Mouse (Mus musculus) midbrain, embryonic 16.5 days (tissue): ENCODE measurements around the gene Cep152. TPM values are rescaled to one million over a fixed set of nuclear protein-coding genes. Genes with fewer than 3 reads are reported as not detected.

Experiments used
- ATAC-seq: fragments of 200-750 bp; cut with Nextera tagmentation; 2 replicates; pipeline ENCODE4 v1.8.0; 2017; ENCODE audit warnings: moderate TSS enrichment
- H3K27ac ChIP-seq: fragments of 300-500 bp; sonication (generic); 2 replicates; pipeline ENCODE4 v1.5.1; 2014; ENCODE audit warnings: mild to moderate bottlenecking, low read length, mixed read lengths
- H3K27me3 ChIP-seq: fragments of 300-500 bp; sonication (generic); 2 replicates; pipeline ENCODE4 v1.6.1; 2014; ENCODE audit warnings: low read depth, low read length, mixed read lengths; ENCODE audit not compliant: control insufficient read depth, insufficient read depth
- H3K36me3 ChIP-seq: fragments of 300-500 bp; sonication (generic); 2 replicates; pipeline ENCODE4 v1.6.1; 2014; ENCODE audit warnings: mild to moderate bottlenecking, low read length, moderate library complexity, mixed read lengths; ENCODE audit not compliant: control insufficient read depth, insufficient read depth
- H3K4me1 ChIP-seq: fragments of 300-500 bp; sonication (generic); 2 replicates; pipeline ENCODE4 v1.6.1; 2014; ENCODE audit warnings: mild to moderate bottlenecking, low read length, mixed read lengths; ENCODE audit not compliant: control insufficient read depth, insufficient read depth
- H3K4me2 ChIP-seq: fragments of 300-500 bp; sonication (generic); 2 replicates; pipeline ENCODE4 v1.6.1; 2014; ENCODE audit warnings: mild to moderate bottlenecking, low read length, mixed read lengths
- H3K4me3 ChIP-seq: fragments of 300-500 bp; sonication (generic); 2 replicates; pipeline ENCODE4 v1.5.1; 2014; ENCODE audit warnings: low read depth, mild to moderate bottlenecking, low read length, moderate library complexity, mixed read lengths
- H3K9ac ChIP-seq: fragments of 300-500 bp; sonication (generic); 2 replicates; pipeline ENCODE4 v1.6.1; 2014; ENCODE audit warnings: low read depth, low read length, mixed read lengths
- H3K9me3 ChIP-seq: fragments of 300-500 bp; sonication (generic); replicated peaks from 2 replicates; pipeline ENCODE4 v1.6.1; 2014; ENCODE audit warnings: mild to moderate bottlenecking, low read length, mixed read lengths; ENCODE audit not compliant: control insufficient read depth, poor library complexity, severe bottlenecking
- WGBS: fragments of 180-500 bp; shearing (Covaris S2); extraction: QIAGEN DNeasy Blood & Tissue Kit; methylation state at CpG from one replicate; pipeline ENCODE4 v1.1.7; 2014; 5-methylcytosine and 5-hydroxymethylcytosine counted together
- polyA plus RNA-seq: library from polyadenylated mRNA; unstranded; fragments of >200 nt; fragmentation: Nextera tagmentation; extraction: Ambion mirVana; gene quantifications from 2 replicates; pipeline ENCODE4 v1.2.1, GENCODE M21; 2015

The Cep152 gene
- polyA plus RNA-seq, 1 experiment from 2014 or later = 2.7 TPM

- WGBS = 96% methylated on average over 12 of the region's 12 CpGs
- H3K36me3 ChIP-seq = peaks cover 19% of the 10 kb centered on the region
- H3K27me3 ChIP-seq = no peaks in the 10 kb centered on the region
- H3K4me2 ChIP-seq = no peak overlapping the region
- no peaks in the 10 kb centered on the region for H3K9me3 ChIP-seq
- H3K9ac ChIP-seq = no peak overlapping the region
- no peak overlapping the region for H3K4me3 ChIP-seq
- no peaks in the 10 kb centered on the region for H3K4me1 ChIP-seq
- no peak overlapping the region for H3K27ac ChIP-seq
- ATAC-seq = no peak
Observed at GRCm38 (mm10) chr2:125589287-125589686, 35.6 kb downstream of the Cep152 start.

GRCm38 (mm10) chr2:125581081-125581480 is 43.8 kb downstream of the Cep152 start:
- H3K36me3 ChIP-seq = peaks cover 2% of the 10 kb centered on the region; the same call in 1 of the 2 replicates
- no peaks in the 10 kb centered on the region for H3K4me1 ChIP-seq
- H3K4me2 ChIP-seq = no peak overlapping the region
- no peaks in the 10 kb centered on the region for H3K9me3 ChIP-seq
- H3K27ac ChIP-seq = no peak overlapping the region
- no peak for ATAC-seq
- H3K9ac ChIP-seq = no peak overlapping the region
- H3K27me3 ChIP-seq = no peaks in the 10 kb centered on the region
- 91% methylated on average over 5 of the region's 5 CpGs for WGBS
- no peak overlapping the region for H3K4me3 ChIP-seq

- Histone ChIP-seq H3K36me3 (peaks cover 5% of the 10 kb centered on the region), H3K9ac (no peak overlapping the region), H3K9me3 (no peaks in the 10 kb centered on the region), H3K27me3 (no peaks in the 10 kb centered on the region), H3K4me2 (no peak overlapping the region), H3K27ac (no peak overlapping the region), H3K4me1 (no peaks in the 10 kb centered on the region), H3K4me3 (no peak overlapping the region)
- no peak for ATAC-seq
- WGBS = 83% methylated on average over 4 of the region's 4 CpGs
Observed at GRCm38 (mm10) chr2:125577670-125578069, 47.2 kb downstream of the Cep152 start.

- Histone ChIP-seq H3K4me3 (no peak overlapping the region), H3K4me2 (no peak overlapping the region), H3K9me3 (no peaks in the 10 kb centered on the region), H3K27ac (no peak overlapping the region), H3K36me3 (peaks cover 5% of the 10 kb centered on the region), H3K4me1 (no peaks in the 10 kb centered on the region), H3K27me3 (no peaks in the 10 kb centered on the region), H3K9ac (no peak overlapping the region)
- ATAC-seq = no peak
- WGBS = 92% methylated on average over 8 of the region's 8 CpGs
Observed at GRCm38 (mm10) chr2:125576498-125576897, 48.4 kb downstream of the Cep152 start.

- 89% methylated on average over 3 of the region's 3 CpGs for WGBS
- no peak overlapping the region for H3K27ac ChIP-seq
- no peaks in the 10 kb centered on the region for H3K4me1 ChIP-seq
- H3K36me3 ChIP-seq = peaks cover 5% of the 10 kb centered on the region
- no peaks in the 10 kb centered on the region for H3K27me3 ChIP-seq
- H3K9me3 ChIP-seq = no peaks in the 10 kb centered on the region
- ATAC-seq = no peak
- no peak overlapping the region for H3K4me3 ChIP-seq
- no peak overlapping the region for H3K4me2 ChIP-seq
- no peak overlapping the region for H3K9ac ChIP-seq
Observed at GRCm38 (mm10) chr2:125575766-125576165, 49.1 kb downstream of the Cep152 start.

GRCm38 (mm10) chr2:125563884-125564283 is 61.0 kb downstream of the Cep152 start:
- Histone ChIP-seq H3K4me2 (no peak overlapping the region), H3K4me1 (peaks cover 2% of the 10 kb centered on the region; the same call in 1 of the 2 replicates), H3K27ac (no peak overlapping the region), H3K9me3 (no peaks in the 10 kb centered on the region), H3K27me3 (no peaks in the 10 kb centered on the region), H3K4me3 (no peak overlapping the region), H3K36me3 (0 out of 2 replicates have a peak, but pooled peaks cover 2% of the 10 kb centered on the region), H3K9ac (no peak overlapping the region)
- ATAC-seq = no peak
- WGBS = 94% methylated on average over 11 of the region's 11 CpGs

GRCm38 (mm10) chr2:125562407-125562806 is 62.5 kb downstream of the Cep152 start:
- Histone ChIP-seq H3K4me1 (peaks cover 4% of the 10 kb centered on the region; the same call in 1 of the 2 replicates), H3K4me2 (no peak overlapping the region), H3K9me3 (no peaks in the 10 kb centered on the region), H3K36me3 (0 out of 2 replicates have a peak, but pooled peaks cover 2% of the 10 kb centered on the region), H3K27me3 (no peaks in the 10 kb centered on the region), H3K27ac (no peak overlapping the region), H3K9ac (no peak overlapping the region), H3K4me3 (no peak overlapping the region)
- no peak for ATAC-seq
- 90% methylated on average over 8 of the region's 8 CpGs for WGBS

- 81% methylated on average over 6 of the region's 6 CpGs for WGBS
- Histone ChIP-seq H3K4me2 (no peak overlapping the region), H3K4me3 (no peak overlapping the region), H3K4me1 (peaks cover 4% of the 10 kb centered on the region; the same call in 1 of the 2 replicates), H3K9ac (no peak overlapping the region), H3K36me3 (0 out of 2 replicates have a peak, but pooled peaks cover 2% of the 10 kb centered on the region), H3K27me3 (no peaks in the 10 kb centered on the region), H3K9me3 (no peaks in the 10 kb centered on the region), H3K27ac (no peak overlapping the region)
- ATAC-seq = no peak
Observed at GRCm38 (mm10) chr2:125560037-125560436, 64.9 kb downstream of the Cep152 start.

- ATAC-seq = 0 out of 2 replicates have a peak, but pooled peaks have one; percentile 54
- WGBS = 31% methylated on average over 19 of the region's 19 CpGs
- no peak overlapping the region for H3K9ac ChIP-seq
Observed at GRCm38 (mm10) chr2:125558634-125559589, 66.0 kb downstream of the Cep152 start.

More at GRCm38 (mm10) chr2:125558634-125559589, 66.0 kb downstream of the Cep152 start:
- Histone ChIP-seq H3K36me3 (0 out of 2 replicates have a peak, but pooled peaks cover 2% of the 10 kb centered on the region), H3K27ac (0 out of 2 replicates have a peak overlapping the region, but pooled peaks have one; percentile 5), H3K4me2 (0 out of 2 replicates have a peak overlapping the region, but pooled peaks have one; percentile 4), H3K9me3 (no peaks in the 10 kb centered on the region), H3K4me3 (no peak overlapping the region), H3K27me3 (no peaks in the 10 kb centered on the region), H3K4me1 (peaks cover 4% of the 10 kb centered on the region; the same call in 1 of the 2 replicates)
